Mouse (Mus musculus): ENCODE results near the gene Magt1. TPM values are rescaled to one million over a fixed set of nuclear protein-coding genes. Genes with fewer than 3 reads are reported as not detected.

The Magt1 gene
- polyA plus RNA-seq, 1 experiment from 2014 or later: 47.4 TPM

GRCm38 (mm10) chrX:105929478-105930038, 82.1 kb downstream of the Magt1 start:
- Histone ChIP-seq H3K4me3 (replicated peaks; ENCODE audit: low read depth, low read length) (no peak overlapping the region), H3K27me3 (ENCODE audit: insufficient read depth, low read length) (no peaks in the 10 kb centered on the region), H3K36me3 (ENCODE audit: insufficient read depth, low read length) (no peaks in the 10 kb centered on the region), H3K27ac (no peak overlapping the region), H3K4me2 (ENCODE audit: low read length) (peak overlapping the region; percentile 43; the same call in 1 of the 2 replicates), H3K9ac (ENCODE audit: low read depth, low read length) (no peak overlapping the region), H3K9me3 (replicated peaks; ENCODE audit: low read length) (no peaks in the 10 kb centered on the region), H3K4me1 (replicated peaks; ENCODE audit: insufficient read depth, low read length) (no peaks in the 10 kb centered on the region)
- 46% methylated on average over 8 of the region's 8 CpGs for WGBS
- DNase-seq (ENCODE audit: low spot score): no peak
- ATAC-seq (replicated peaks; ENCODE audit: low FRiP score, low read depth): 0 out of 2 replicates have a peak, but pooled peaks have one; percentile 14
- TF ChIP-seq CTCF (IDR thresholded peaks at IDR 0.05; ENCODE audit: low read depth): no peak

DNA sequence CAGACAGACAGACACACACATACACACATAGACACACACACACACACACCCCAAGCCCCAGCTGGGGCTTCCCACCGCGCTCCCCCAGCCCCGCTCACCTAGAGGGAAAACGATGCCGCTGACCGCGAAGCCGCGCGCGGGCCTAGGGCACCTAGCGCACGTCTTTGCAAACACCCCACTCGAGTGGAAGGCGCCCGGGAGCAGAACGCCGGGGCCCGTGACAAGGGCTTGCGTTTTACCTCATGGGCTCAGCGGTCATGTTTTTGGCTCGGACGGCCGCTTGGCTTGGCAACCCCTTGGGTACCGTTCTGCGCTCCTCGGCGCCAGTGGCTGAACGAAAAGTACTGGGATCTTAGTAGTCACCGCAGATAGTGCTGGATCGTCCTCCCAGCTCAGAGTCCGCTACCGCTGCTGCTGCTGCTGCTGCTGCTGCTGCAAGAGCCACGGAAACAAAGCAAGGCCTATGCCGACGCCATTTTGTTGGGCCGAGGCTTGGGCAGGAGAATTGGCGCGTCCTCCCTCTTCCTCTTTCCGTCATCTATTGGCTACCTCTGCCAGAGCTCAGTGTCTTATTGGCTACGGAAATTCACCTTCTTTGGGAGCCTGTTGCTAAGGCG, 82.7 kb downstream of the Magt1 start, which contains the start of gene Atrx:
Gene Atrx, minus strand, starts transcription at position 543 of the 617 bp plus-strand sequence.
- H3K27me3 ChIP-seq (ENCODE audit: insufficient read depth, low read length): no peaks in the 10 kb centered on the region
- H3K27ac ChIP-seq: peak within 1 kb of the TSS; percentile 94
- H3K4me2 ChIP-seq (ENCODE audit: low read length): peak within 1 kb of the TSS; percentile 48
- DNase-seq (ENCODE audit: low spot score) (peak; percentile 93), ATAC-seq (replicated peaks; ENCODE audit: low FRiP score, low read depth) (peak; percentile 93)
- H3K9me3 ChIP-seq (replicated peaks; ENCODE audit: low read length): no peaks in the 10 kb centered on the region
- peak within 1 kb of the TSS; percentile 62 for H3K4me3 ChIP-seq (replicated peaks; ENCODE audit: low read depth, low read length)
- H3K36me3 ChIP-seq (ENCODE audit: insufficient read depth, low read length): no peaks in the 10 kb centered on the region
- peak within 1 kb of the TSS; percentile 86 for H3K9ac ChIP-seq (ENCODE audit: low read depth, low read length)
- TF ChIP-seq CTCF (IDR thresholded peaks at IDR 0.05; ENCODE audit: low read depth): no peak
- no peaks in the 10 kb centered on the region for H3K4me1 ChIP-seq (replicated peaks; ENCODE audit: insufficient read depth, low read length)
- WGBS: 28% methylated on average over 42 of the region's 42 CpGs

- Histone ChIP-seq H3K4me2 (ENCODE audit: low read length) (peak overlapping the region; percentile 48), H3K9me3 (replicated peaks; ENCODE audit: low read length) (no peaks in the 10 kb centered on the region), H3K4me3 (replicated peaks; ENCODE audit: low read depth, low read length) (peak overlapping the region; percentile 62), H3K27ac (peak overlapping the region; percentile 94), H3K36me3 (ENCODE audit: insufficient read depth, low read length) (no peaks in the 10 kb centered on the region), H3K9ac (ENCODE audit: low read depth, low read length) (peak overlapping the region; percentile 86), H3K4me1 (replicated peaks; ENCODE audit: insufficient read depth, low read length) (no peaks in the 10 kb centered on the region), H3K27me3 (ENCODE audit: insufficient read depth, low read length) (no peaks in the 10 kb centered on the region)
- TF ChIP-seq CTCF (IDR thresholded peaks at IDR 0.05; ENCODE audit: low read depth): no peak
- ATAC-seq (replicated peaks; ENCODE audit: low FRiP score, low read depth) (peak; percentile 66), DNase-seq (ENCODE audit: low spot score) (peak; percentile 15)
- WGBS: 30% methylated on average over 50 of the region's 69 CpGs
Observed at GRCm38 (mm10) chrX:105927941-105928860, 83.5 kb downstream of the Magt1 start.

DNA sequence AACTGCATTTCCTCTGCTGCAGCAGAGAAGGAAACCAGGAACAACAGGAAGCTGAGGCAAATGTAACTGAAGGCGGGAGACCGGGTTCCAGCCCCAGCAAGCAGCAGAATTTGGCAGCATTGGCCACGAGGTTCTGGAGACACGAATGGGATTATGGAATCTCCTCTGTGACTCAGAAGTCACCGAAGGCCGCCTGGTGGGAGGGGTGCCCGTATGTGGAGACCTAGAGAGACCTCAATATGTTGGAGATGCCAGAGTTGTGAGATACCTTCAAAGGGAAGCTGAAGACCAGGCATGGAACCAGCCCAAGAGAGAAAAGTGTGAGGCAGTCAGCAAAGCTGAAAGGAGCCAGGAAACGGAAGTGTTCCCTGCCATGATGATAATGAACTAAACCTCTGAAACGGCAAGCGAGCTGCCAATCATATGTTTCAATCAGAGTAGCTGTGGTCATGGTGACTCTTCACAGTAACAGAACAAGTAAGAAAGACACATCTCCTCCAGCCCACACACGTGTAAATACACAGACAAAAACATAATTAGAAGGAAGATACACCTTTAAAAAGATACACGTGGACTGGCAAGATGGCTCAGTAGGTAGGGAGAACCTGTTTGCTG, 85.5 kb downstream of the Magt1 start:
- no peak for TF ChIP-seq CTCF (IDR thresholded peaks at IDR 0.05; ENCODE audit: low read depth)
- ATAC-seq (replicated peaks; ENCODE audit: low FRiP score, low read depth) (no peak), DNase-seq (ENCODE audit: low spot score) (no peak)
- Histone ChIP-seq H3K27ac (no peak overlapping the region), H3K4me2 (ENCODE audit: low read length) (peak overlapping the region; percentile 10; the same call in 1 of the 2 replicates), H3K9ac (ENCODE audit: low read depth, low read length) (no peak overlapping the region), H3K36me3 (ENCODE audit: insufficient read depth, low read length) (no peaks in the 10 kb centered on the region), H3K9me3 (replicated peaks; ENCODE audit: low read length) (no peaks in the 10 kb centered on the region), H3K27me3 (ENCODE audit: insufficient read depth, low read length) (no peaks in the 10 kb centered on the region), H3K4me1 (replicated peaks; ENCODE audit: insufficient read depth, low read length) (no peaks in the 10 kb centered on the region), H3K4me3 (replicated peaks; ENCODE audit: low read depth, low read length) (no peak overlapping the region)
- WGBS: 64% methylated on average over 12 of the region's 12 CpGs

DNA sequence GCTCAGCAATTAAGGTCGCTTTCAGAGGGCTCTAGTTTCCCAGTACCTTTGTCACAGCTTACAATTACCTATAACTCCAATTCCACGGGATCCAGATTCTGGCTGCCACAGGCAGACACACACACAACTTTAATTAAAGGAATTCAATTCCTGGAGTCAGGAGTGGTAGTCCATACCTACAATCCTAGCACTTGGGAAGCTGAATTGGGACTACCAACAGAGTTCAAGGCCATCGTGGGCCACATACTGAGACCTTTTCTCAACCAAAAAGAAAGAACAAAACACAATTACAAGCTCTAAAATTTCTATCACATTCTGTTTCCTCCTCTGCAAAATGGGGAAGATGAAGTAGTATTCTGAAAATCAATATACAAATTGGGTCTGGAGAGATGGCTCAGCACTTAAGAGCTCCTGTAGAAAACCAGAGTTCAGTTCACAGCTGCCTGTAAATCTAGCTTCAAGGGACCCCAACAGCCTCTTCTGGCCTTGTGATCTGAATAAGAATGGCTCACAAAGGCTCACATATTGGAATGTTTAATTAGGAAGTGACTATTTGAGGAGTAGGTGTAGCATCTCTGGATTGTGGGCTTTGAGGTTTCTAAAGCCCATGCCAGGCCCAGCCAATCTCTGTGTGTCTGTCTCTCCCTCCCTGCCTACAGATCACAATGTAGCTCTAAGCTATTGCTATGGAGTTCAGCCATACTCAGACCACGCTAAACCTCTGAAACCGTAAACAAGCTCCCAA, 87.2 kb downstream of the Magt1 start:
- no peak for ATAC-seq (replicated peaks; ENCODE audit: low FRiP score, low read depth)
- DNase-seq (ENCODE audit: low spot score): no peak
- TF ChIP-seq CTCF (IDR thresholded peaks at IDR 0.05; ENCODE audit: low read depth): no peak
- Histone ChIP-seq H3K4me2 (ENCODE audit: low read length) (no peak overlapping the region), H3K9ac (ENCODE audit: low read depth, low read length) (no peak overlapping the region), H3K4me1 (replicated peaks; ENCODE audit: insufficient read depth, low read length) (no peaks in the 10 kb centered on the region), H3K27ac (no peak overlapping the region), H3K4me3 (replicated peaks; ENCODE audit: low read depth, low read length) (no peak overlapping the region), H3K36me3 (ENCODE audit: insufficient read depth, low read length) (no peaks in the 10 kb centered on the region), H3K27me3 (ENCODE audit: insufficient read depth, low read length) (no peaks in the 10 kb centered on the region), H3K9me3 (replicated peaks; ENCODE audit: low read length) (no peaks in the 10 kb centered on the region)
- 82% methylated on average over 5 of the region's 5 CpGs for WGBS

All from kidney, postnatal 0 days (tissue).